Mouse (Mus musculus) heart, embryonic 10.5 days (tissue): ENCODE data around the gene Ccp110. TPM values are rescaled to one million over a fixed set of nuclear protein-coding genes. Genes with fewer than 3 reads are reported as not detected.

Source experiments
- DNase-seq: peaks from one replicate; pipeline ENCODE4 v3.0.0-alpha.2; 2017; ENCODE audit warnings: low spot score
- H3K27ac ChIP-seq: fragments of 300-500 bp; sonication (generic); 2 replicates; pipeline ENCODE4 v1.5.1; 2016; ENCODE audit warnings: mild to moderate bottlenecking
- H3K27me3 ChIP-seq: fragments of 300-500 bp; sonication (generic); 2 replicates; pipeline ENCODE4 v1.6.1; 2016; ENCODE audit warnings: mild to moderate bottlenecking; ENCODE audit not compliant: poor library complexity, insufficient read depth, severe bottlenecking
- H3K36me3 ChIP-seq: fragments of 300-500 bp; sonication (generic); 2 replicates; pipeline ENCODE4 v1.6.1; 2016; ENCODE audit warnings: mild to moderate bottlenecking, moderate library complexity
- H3K4me1 ChIP-seq: fragments of 300-500 bp; sonication (generic); 2 replicates; pipeline ENCODE4 v1.6.1; 2016; ENCODE audit warnings: mild to moderate bottlenecking
- H3K4me3 ChIP-seq: fragments of 300-500 bp; sonication (generic); 2 replicates; pipeline ENCODE4 v1.5.1; 2016; ENCODE audit warnings: mild to moderate bottlenecking, moderate library complexity
- H3K9me3 ChIP-seq: fragments of 300-500 bp; sonication (generic); 2 replicates; pipeline ENCODE4 v1.6.1; 2016; ENCODE audit warnings: mild to moderate bottlenecking, moderate library complexity
- WGBS: fragments of 180-500 bp; shearing (Covaris S2); methylation state at CpG from one replicate; pipeline ENCODE4 v1.1.7; 2016; 5-methylcytosine and 5-hydroxymethylcytosine counted together
- polyA plus RNA-seq: library from polyadenylated mRNA; unstranded; fragments of >200 nt; fragmentation: Nextera tagmentation; extraction: Ambion mirVana; gene quantifications from 2 replicates; pipeline ENCODE4 v1.2.1, GENCODE M21; 2016

Ccp110 gene
- polyA plus RNA-seq, 1 experiment from 2014 or later = 11.3 TPM

GRCm38 (mm10) chr7:118786091-118786490 lies 73.7 kb downstream of the Ccp110 start:
- Histone ChIP-seq H3K36me3 (peaks cover 16% of the 10 kb centered on the region; the same call in 1 of the 2 replicates), H3K4me1 (peaks cover 7% of the 10 kb centered on the region; the same call in 1 of the 2 replicates), H3K9me3 (no peaks in the 10 kb centered on the region), H3K4me3 (no peak overlapping the region), H3K27ac (no peak overlapping the region), H3K27me3 (no peaks in the 10 kb centered on the region)
- WGBS = 87% methylated on average over 6 of the region's 6 CpGs
- DNase-seq = no peak

Other genes with a start within 250 kb of the Ccp110 start
- 1.6 and 2.2 TPM in 2 replicates for gene Itpripl2, start 220.6 kb upstream of the Ccp110 start, polyA plus RNA-seq
- gene Coq7, start 179.2 kb upstream of the Ccp110 start, polyA plus RNA-seq = 151 and 174 TPM in 2 replicates
- gene Tmc7, start 127.8 kb upstream of the Ccp110 start, polyA plus RNA-seq = 2.1 and 2.8 TPM in 2 replicates
- gene Tmc5, start 115.3 kb upstream of the Ccp110 start, polyA plus RNA-seq = 0.05 TPM in 1 of 2 replicates, not detected in the other
- 64.6 and 64.9 TPM in 2 replicates for gene Gde1, start 6.8 kb upstream of the Ccp110 start, polyA plus RNA-seq
- 52.3 and 56.3 TPM in 2 replicates for gene Vps35l, start 27.7 kb downstream of the Ccp110 start, polyA plus RNA-seq
- 0.90 and 1.6 TPM in 2 replicates for gene Iqck, start 143.2 kb downstream of the Ccp110 start, polyA plus RNA-seq
- gene Knop1, start 143.7 kb downstream of the Ccp110 start, polyA plus RNA-seq = 61.8 and 88.1 TPM in 2 replicates